Mouse (Mus musculus): ENCODE measurements around the gene Cnn1. TPM values are rescaled to one million over a fixed set of nuclear protein-coding genes. Genes with fewer than 3 reads are reported as not detected.

The Cnn1 gene
- total and polyA plus RNA-seq, 3 experiments, result 0.06 to 0.19 TPM; not detected in 1

- no peak for DNase-seq (ENCODE audit: low read depth, low spot score)
- no peaks in the 10 kb centered on the region for H3K9me3 ChIP-seq (replicated peaks; ENCODE audit: insufficient read depth, low read length)
- no peaks in the 10 kb centered on the region for H3K27me3 ChIP-seq (ENCODE audit: control insufficient read depth in 1 of 2, insufficient read depth in 2 of 2, low read length in 2 of 2)
- H3K36me3 ChIP-seq (ENCODE audit: control insufficient read depth in 1 of 2, insufficient read depth in 2 of 2, low read length in 2 of 2), result peaks cover 2 to 6% of the 10 kb centered on the region in 2 experiments; a peak in 2 of 4 replicates
- H3K79me2 ChIP-seq (ENCODE audit: control insufficient read depth, insufficient read depth, low read length, poor library complexity), result peaks cover 6% of the 10 kb centered on the region
- no peak overlapping the region for H3K27ac ChIP-seq (ENCODE audit: control insufficient read depth, low read depth, low read length)
- TF ChIP-seq SIN3A (IDR thresholded peaks at IDR 0.05; ENCODE audit: low read length) (no peak), ZMIZ1 (IDR thresholded peaks at IDR 0.05; ENCODE audit: low read depth, low read length) (no peak), HCFC1 (IDR thresholded peaks at IDR 0.05; ENCODE audit: low read depth, low read length) (no peak), POLR2AphosphoS5 (IDR thresholded peaks at IDR 0.05; ENCODE audit: borderline replicate concordance, low read depth, low read length) (no peak; the same call in 1 of the 2 replicates), ZC3H11A (IDR thresholded peaks at IDR 0.05; ENCODE audit: low read depth, low read length) (peak; percentile 22; the same call in 1 of the 2 replicates), RAD21 (IDR thresholded peaks at IDR 0.05; ENCODE audit: low read depth, low read length) (peak; percentile 9), NELFE (IDR thresholded peaks at IDR 0.05; ENCODE audit: low read depth, low read length) (no peak), RCOR1 (IDR thresholded peaks at IDR 0.05; ENCODE audit: low read depth, low read length) (no peak), MEF2A (IDR thresholded peaks at IDR 0.05; ENCODE audit: extremely low read depth, insufficient replicate concordance, low read depth, low read length, poor library complexity, severe bottlenecking) (no peak), CTCF (IDR thresholded peaks at IDR 0.05 in 2 of 3, conservative IDR thresholded peaks at IDR 0.05 in 1 of 3; ENCODE audit: control insufficient read depth in 1 of 3, insufficient read depth in 1 of 3, low read depth in 2 of 3, low read length in 3 of 3, poor library complexity in 1 of 3, severe bottlenecking in 1 of 3) (0 out of 6 replicates have a peak, but pooled peaks of 1 of the 3 experiments have one; percentile 1), MYC (IDR thresholded peaks at IDR 0.05; ENCODE audit: low read depth, low read length) (0 out of 2 replicates have a peak, but pooled peaks have one; percentile 5)
- H3K9ac ChIP-seq (ENCODE audit: control insufficient read depth, low read depth, low read length, poor library complexity, severe bottlenecking), result peak overlapping the region; percentile 41
- peaks cover 1 to 10% of the 10 kb centered on the region in 2 experiments for H3K4me1 ChIP-seq (ENCODE audit: control insufficient read depth in 1 of 2, insufficient read depth in 2 of 2, low read length in 2 of 2)
- H3K4me3 ChIP-seq (ENCODE audit: control insufficient read depth in 1 of 2, insufficient read depth in 1 of 2, low read depth in 2 of 2, low read length in 2 of 2), result peak overlapping the region; percentile 55 to 78
Measured at GRCm38 (mm10) chr9:22069881-22070553, 29.0 kb upstream of the Cnn1 start.

GRCm38 (mm10) chr9:22070791-22071573 lies 28.0 kb upstream of the Cnn1 start, which contains the start of the genes Gm49318 and Zfp653:
Gene Gm49318 (minus strand): TSS chr9:22071259.
Gene Zfp653 (minus strand): TSS chr9:22071376.
- DNase-seq (ENCODE audit: low read depth, low spot score), result peak; percentile 100
- Histone ChIP-seq H3K27me3 (ENCODE audit: control insufficient read depth in 1 of 2, insufficient read depth in 2 of 2, low read length in 2 of 2) (no peaks in the 10 kb centered on the region), H3K9me3 (replicated peaks; ENCODE audit: insufficient read depth, low read length) (no peaks in the 10 kb centered on the region), H3K4me3 (ENCODE audit: control insufficient read depth in 1 of 2, insufficient read depth in 1 of 2, low read depth in 2 of 2, low read length in 2 of 2) (peak within 1 kb of the TSS; percentile 74 to 78), H3K4me1 (ENCODE audit: control insufficient read depth in 1 of 2, insufficient read depth in 2 of 2, low read length in 2 of 2) (peaks cover 1 to 10% of the 10 kb centered on the region in 2 experiments), H3K9ac (ENCODE audit: control insufficient read depth, low read depth, low read length, poor library complexity, severe bottlenecking) (peak within 1 kb of the TSS; percentile 83), H3K36me3 (ENCODE audit: control insufficient read depth in 1 of 2, insufficient read depth in 2 of 2, low read length in 2 of 2) (peaks cover 0 to 6% of the 10 kb centered on the region in 2 experiments; a peak in 2 of 4 replicates), H3K27ac (ENCODE audit: control insufficient read depth, low read depth, low read length) (peak within 1 kb of the TSS; percentile 69), H3K79me2 (ENCODE audit: control insufficient read depth, insufficient read depth, low read length, poor library complexity) (peaks cover 6% of the 10 kb centered on the region)
- TF ChIP-seq NRF1 (IDR thresholded peaks at IDR 0.05; ENCODE audit: insufficient read depth, low read depth, low read length, poor library complexity, severe bottlenecking) (peak; percentile 98; the same call in 1 of the 2 replicates), POLR2AphosphoS5 (IDR thresholded peaks at IDR 0.05; ENCODE audit: borderline replicate concordance, low read depth, low read length) (peak; percentile 69; the same call in 1 of the 2 replicates), HCFC1 (IDR thresholded peaks at IDR 0.05; ENCODE audit: low read depth, low read length) (peak; percentile 98), UBTF (IDR thresholded peaks at IDR 0.05; ENCODE audit: borderline replicate concordance, insufficient read depth, low read depth, low read length) (peak; percentile 84; the same call in 1 of the 2 replicates), TAL1 (IDR thresholded peaks at IDR 0.05; ENCODE audit: low read length) (no peak), MAX (IDR thresholded peaks at IDR 0.05; ENCODE audit: low read length) (peak; percentile 63), EP300 (IDR thresholded peaks at IDR 0.05; ENCODE audit: low read depth in 1 of 2, low read length in 2 of 2) (peak in 1 of 2 experiments; percentile 39; a peak in 2 of 4 replicates), ELF1 (IDR thresholded peaks at IDR 0.05; ENCODE audit: low read depth, low read length) (peak; percentile 92), MYB (IDR thresholded peaks at IDR 0.05; ENCODE audit: low read depth, low read length) (peak; percentile 68), SIN3A (IDR thresholded peaks at IDR 0.05; ENCODE audit: low read length) (peak; percentile 99), GABPA (IDR thresholded peaks at IDR 0.05; ENCODE audit: low read depth, low read length) (0 out of 2 replicates have a peak, but pooled peaks have one; percentile 46), POLR2A (IDR thresholded peaks at IDR 0.05; ENCODE audit: control insufficient read depth in 1 of 2, insufficient read depth in 1 of 2, low read depth in 1 of 2, low read length in 2 of 2, poor library complexity in 1 of 2) (peak; percentile 92 to 98), E2F4 (IDR thresholded peaks at IDR 0.05; ENCODE audit: borderline replicate concordance, low read depth, low read length) (peak; percentile 89; the same call in 1 of the 2 replicates), ZMIZ1 (IDR thresholded peaks at IDR 0.05; ENCODE audit: low read depth, low read length) (peak; percentile 97), ZKSCAN1 (IDR thresholded peaks at IDR 0.05; ENCODE audit: low read depth, low read length) (peak; percentile 14; the same call in 1 of the 2 replicates), MEF2A (IDR thresholded peaks at IDR 0.05; ENCODE audit: extremely low read depth, insufficient replicate concordance, low read depth, low read length, poor library complexity, severe bottlenecking) (no peak), POLR2AphosphoS2 (IDR thresholded peaks at IDR 0.05; ENCODE audit: low read length) (peak; percentile 99), MXI1 (IDR thresholded peaks at IDR 0.05; ENCODE audit: low read depth, low read length) (peak; percentile 87), USF1 (IDR thresholded peaks at IDR 0.05; ENCODE audit: low read depth, low read length) (peak; percentile 65), ZC3H11A (IDR thresholded peaks at IDR 0.05; ENCODE audit: low read depth, low read length) (0 out of 2 replicates have a peak, but pooled peaks have one; percentile 29), RCOR1 (IDR thresholded peaks at IDR 0.05; ENCODE audit: low read depth, low read length) (no peak)
